Mouse (Mus musculus): Measurements from ENCODE around the gene Eif2b3. TPM values are rescaled to one million over a fixed set of nuclear protein-coding genes. Genes with fewer than 3 reads are reported as not detected.

Eif2b3 gene
- total RNA-seq, 2 experiments from 2014 or later, result 27.0 to 30.2 TPM

DNA sequence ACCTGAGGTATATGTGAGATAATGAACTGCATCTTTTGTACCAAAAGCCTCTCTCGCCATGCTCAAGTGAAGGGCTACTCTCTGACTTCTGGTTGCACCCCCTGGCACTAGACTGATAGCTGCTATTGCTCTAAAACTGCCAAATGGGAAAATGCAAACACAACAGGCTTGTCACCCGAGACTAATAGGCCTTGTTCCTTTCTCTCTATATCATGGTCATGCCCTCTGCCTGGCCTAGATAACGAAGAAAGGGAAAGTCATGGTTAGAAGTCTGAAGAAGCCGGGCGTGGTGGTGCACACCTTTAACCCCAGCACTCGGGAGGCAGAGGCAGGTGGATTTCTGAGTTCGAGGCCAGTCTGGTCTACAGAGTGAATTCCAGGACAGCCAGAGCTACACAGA lies 71.4 kb downstream of the Eif2b3 start:
- no peak for DNase-seq

DNA sequence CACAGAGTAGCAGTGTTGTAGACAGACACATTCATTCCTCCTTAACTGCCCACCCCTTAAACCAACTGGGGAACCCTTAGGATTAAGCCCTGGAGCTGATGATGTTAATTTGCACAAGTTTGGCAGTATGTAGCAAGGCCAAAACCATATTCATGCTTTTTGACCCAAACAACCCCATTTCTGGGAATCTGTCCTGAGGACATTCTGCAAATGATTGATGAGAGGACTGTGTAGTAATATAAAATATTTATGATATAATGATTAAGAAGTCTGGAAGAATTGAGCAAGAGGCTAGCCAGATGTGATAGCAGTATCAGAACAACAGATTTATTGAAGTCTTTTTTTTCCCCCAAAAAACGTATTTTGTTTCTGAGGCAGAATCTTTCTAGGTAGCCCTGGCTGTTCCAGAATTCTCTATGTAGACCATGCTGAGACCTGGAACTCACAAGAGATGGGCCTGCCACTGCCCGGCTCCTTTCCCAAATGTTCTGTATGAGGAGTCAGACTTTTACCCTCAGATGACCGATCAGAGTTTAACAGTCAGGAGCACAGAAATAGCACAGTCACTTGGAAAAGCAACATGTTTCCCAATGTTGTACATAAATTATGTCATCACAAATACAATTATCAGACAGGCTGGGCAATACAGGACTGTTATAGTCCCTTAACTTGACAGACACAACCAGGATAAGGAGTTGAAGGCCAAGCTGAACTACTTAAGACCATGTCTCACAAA lies 75.6 kb downstream of the Eif2b3 start:
- no peak for DNase-seq
- intact Hi-C loops (cut with DNase I), result no loop called here

More for the DNA sequence above, 71.4 kb downstream of the Eif2b3 start:
- intact Hi-C loops (cut with DNase I), result no loop called here

DNA sequence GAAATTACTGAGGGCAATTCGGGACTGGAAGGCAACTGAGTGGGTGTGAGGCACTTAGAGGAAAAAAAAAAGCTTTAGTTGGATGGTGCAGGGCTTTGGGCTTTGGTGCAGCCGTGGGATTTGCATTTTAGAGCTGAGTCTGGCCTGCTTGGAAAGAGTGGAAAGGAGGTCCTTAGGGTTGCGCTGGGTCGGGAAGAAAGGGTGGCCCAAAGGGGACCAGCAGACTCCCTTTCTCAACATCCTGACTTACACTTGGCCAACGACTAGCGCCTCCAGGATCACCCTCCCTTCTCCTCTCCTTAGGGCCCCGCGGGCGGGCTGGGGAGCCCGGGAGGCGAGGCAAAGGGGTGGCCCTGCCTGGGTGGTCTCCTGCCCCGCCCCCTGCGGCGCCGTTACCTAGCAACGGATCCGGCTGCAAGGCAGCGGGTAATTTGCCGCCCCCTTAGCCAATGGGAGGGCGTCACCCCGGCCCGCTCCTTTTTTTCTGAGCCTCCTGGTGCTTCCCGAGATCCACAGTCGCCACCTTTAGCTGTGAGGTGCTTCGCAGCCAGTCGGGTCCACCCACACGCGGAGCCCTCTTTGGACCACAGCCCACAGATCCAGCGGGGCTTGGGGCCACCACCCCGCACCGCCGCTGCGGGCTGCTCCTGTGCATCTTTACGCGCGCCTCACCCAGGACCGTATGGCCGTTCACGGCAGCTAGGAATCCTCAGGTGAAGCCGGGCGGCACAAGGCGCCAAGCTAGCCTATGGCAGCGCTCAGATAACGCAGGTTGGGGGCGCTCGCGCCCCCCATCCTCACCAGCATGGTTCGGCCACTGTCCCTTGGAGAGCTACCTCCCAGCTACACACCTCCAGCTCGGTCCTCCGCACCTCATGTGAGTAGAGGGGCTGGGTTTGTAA lies 76.6 kb downstream of the Eif2b3 start, which contains the start of gene Ptch2:
Gene Ptch2, plus strand, starts transcription at position 525 of the 902 bp plus-strand sequence.
- peak; percentile 91 for DNase-seq
- intact Hi-C loops (cut with DNase I), result no loop called here

DNA sequence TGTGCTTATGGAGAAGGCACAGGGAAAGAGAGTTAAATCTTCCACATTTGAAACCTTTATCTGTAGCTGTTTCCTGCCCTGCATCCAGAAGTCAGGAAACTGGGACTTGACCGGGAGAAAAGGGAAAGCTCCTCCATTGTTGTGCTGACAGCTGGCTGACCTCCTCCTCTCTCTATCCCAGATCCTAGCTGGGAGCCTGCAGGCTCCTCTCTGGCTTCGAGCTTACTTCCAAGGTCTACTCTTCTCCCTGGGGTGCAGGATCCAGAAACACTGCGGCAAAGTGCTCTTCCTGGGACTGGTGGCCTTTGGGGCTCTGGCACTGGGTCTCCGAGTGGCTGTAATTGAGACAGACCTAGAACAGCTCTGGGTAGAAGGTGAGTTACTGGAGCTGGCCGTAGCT lies 77.5 kb downstream of the Eif2b3 start:
- intact Hi-C loops (cut with DNase I), result no loop called here
- DNase-seq, result no peak

DNA sequence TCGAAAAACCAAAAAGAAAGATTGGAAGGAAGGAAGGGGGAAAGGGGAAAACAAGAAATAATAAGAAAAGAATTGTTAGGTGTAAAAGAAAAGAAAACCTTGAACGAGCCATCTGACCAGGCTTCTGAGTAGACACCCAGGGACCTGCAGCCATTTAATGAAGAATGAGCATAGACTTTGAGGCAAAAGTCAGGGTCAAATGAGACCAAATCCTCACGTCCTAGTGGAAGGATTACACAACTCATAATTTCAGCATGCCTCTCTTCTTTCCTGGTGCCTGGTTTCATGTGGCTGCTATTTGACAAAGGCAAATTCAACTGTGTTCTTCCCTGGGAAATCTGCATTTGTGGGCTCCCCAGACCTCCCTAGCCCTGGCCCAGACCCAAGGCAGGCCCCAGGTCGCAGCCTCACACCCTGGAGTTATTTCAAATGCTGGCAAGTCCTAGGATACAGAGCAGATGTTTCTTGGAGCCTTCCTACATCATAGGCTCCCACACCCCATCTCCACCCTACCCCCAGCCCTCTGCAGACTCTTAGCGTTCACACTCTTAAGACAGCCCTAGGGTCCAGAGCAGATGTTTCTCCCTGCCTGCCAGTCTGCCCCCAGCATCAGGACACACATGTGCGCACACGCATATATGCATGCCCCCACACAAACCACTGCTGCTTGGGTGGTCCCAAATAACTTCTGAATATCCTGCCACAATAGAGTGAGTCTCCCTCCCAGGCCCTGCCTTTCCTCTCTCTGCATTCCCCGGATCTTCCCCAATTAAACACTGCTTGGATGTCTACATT lies 79.0 kb downstream of the Eif2b3 start:
- intact Hi-C loops (cut with DNase I), result no loop called here
- DNase-seq, result no peak

DNA sequence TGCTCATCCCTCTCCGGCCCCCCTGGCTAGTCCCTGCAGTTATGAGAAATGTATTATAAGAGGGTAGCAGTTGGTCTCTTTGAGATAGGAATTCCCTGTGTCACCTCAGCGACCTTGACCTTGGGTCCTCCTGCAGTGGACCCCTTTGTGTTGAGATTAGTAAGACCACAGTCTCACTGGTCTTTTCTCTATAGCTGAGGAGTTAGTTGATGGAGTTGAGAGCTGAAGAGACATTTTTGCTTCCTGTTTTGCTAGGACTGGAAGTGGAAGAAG lies 79.5 kb downstream of the Eif2b3 start:
- no peak for DNase-seq
- intact Hi-C loops (cut with DNase I), result no loop called here

DNA sequence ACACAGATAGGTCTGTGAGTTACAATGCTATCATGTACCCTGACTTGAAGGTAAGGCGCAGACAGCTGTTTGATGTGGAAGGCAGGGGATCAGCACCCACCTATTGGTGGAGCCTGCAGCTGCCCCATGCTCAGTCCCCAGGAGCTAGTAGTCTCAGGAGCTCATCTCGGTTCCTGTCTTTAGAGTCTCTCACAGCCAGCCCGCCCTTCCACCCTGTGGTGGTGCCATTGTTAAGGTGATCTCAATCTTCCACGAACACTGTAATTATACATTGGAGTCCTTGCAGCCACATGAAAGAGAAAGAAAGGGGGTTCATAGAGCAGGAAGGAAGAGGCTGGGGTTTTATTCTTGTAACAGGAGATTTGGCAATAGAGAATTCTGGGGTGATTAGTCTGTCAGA lies 80.8 kb downstream of the Eif2b3 start:
- intact Hi-C loops (cut with DNase I), result no loop called here

DNA sequence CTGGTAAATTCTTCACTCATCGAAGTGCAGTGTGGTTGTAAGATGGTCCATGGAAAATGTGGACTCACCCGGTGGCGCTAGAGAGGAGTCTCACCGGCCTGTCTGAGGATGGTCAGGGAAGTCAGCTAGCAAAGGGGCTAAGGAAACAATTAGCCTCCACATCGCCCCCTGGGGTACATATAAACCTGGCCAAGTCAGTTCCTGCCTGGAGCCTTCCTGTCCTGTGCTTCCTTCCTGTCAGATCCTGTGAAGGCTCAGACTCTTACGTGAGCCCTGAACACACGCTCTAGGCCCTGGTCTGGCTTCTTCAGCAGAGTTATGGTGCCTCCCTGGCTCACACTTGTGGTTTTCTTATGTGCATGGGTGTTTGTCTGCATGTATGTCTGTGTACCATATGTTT lies 82.0 kb downstream of the Eif2b3 start:
- peak; percentile 67 for DNase-seq
- intact Hi-C loops (cut with DNase I), result no loop called here

More for the DNA sequence above, 80.8 kb downstream of the Eif2b3 start:
- DNase-seq, result no peak

DNA sequence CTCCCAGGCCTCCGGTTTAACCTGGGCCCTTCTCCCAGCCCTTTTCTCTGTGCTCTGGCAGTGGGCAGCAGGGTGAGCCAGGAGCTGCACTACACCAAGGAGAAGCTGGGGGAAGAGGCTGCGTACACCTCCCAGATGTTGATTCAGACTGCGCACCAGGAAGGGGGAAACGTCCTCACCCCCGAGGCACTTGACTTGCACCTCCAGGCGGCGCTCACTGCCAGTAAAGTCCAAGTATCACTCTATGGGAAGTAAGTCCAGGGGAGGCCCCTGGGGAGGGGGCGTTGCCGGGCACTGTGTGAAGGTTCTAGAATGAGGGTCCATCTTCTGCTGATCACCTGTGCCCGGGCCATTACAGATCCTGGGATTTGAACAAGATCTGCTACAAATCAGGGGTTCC lies 85.5 kb downstream of the Eif2b3 start:
- intact Hi-C loops (cut with DNase I), result no loop called here
- DNase-seq, result no peak

DNA sequence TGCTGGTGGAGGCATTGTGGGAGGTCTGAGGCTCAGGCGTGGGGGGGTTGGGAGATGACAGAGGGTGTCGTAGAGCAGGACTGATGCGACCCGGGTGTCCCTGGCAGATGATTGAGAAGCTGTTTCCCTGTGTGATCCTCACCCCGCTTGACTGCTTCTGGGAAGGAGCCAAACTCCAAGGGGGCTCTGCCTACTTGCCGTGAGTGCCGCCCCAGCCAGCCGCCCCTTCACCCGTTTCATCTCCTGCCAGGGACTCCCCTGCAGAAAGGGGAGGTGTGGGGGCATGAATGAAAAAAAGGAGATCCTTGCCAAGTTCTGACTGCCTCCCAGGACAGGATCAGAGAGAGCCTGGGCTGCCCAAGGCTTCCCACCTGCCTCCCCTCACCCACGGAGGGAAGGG lies 85.9 kb downstream of the Eif2b3 start:
- peak; percentile 49 for DNase-seq
- intact Hi-C loops (cut with DNase I), result no loop called here

DNA sequence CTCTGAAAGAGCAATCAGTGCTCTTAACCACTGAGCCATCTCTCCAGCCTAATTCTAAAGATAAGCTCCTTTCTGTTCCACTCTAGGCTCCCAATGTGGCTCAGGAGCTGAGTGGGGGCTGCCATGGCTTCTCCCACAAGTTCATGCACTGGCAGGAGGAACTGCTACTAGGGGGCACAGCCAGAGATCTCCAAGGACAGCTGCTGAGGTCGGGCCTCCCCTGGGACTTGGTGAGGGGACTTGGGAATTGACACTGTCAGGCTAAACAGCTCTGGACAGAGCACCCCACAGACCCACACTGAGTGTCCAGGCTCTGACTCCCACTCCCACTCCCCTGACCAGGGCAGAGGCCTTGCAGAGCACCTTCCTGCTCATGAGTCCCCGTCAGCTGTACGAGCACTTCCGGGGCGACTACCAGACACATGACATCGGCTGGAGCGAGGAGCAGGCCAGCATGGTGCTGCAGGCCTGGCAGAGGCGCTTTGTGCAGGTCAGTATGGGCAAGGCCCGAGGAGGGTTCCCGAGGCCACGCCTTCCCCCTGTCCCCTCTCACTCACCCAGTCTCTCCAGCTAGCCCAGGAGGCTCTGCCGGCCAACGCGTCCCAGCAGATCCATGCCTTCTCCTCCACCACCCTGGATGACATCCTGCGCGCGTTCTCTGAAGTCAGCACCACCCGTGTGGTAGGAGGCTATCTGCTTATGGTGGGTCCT lies 88.8 kb downstream of the Eif2b3 start:
- intact Hi-C loops (cut with DNase I), result no loop called here
- DNase-seq, result no peak

DNA sequence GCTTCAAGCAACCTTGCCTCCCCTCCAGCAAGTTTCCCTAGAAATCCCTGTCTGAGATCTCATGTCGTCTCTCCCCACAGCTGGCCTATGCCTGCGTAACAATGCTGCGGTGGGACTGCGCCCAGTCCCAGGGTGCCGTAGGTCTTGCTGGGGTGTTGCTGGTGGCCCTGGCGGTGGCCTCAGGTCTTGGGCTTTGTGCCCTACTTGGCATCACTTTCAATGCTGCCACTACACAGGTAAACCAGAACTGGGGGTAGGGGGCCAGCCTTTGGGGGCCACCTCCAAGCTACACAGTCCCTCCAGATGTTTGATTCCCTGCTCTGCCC lies 89.3 kb downstream of the Eif2b3 start:
- DNase-seq, result no peak
- intact Hi-C loops (cut with DNase I), result no loop called here

DNA sequence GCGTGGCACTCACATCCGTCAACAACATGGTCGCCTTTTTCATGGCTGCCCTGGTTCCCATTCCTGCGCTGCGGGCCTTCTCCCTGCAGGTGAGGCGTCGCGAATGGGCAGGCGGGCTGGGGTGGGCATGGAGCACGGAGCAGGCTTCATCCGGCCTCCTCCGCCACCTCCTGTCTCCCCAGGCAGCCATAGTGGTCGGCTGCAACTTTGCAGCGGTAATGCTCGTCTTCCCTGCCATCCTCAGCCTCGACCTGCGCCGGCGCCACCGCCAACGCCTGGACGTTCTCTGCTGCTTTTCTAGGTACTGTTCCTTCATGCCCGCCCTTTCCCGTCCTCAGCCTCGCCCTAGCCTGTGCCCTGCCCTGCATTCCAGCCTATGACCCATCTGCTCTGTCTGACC lies 90.1 kb downstream of the Eif2b3 start:
- intact Hi-C loops (cut with DNase I), result no loop called here
- no peak for DNase-seq

DNA sequence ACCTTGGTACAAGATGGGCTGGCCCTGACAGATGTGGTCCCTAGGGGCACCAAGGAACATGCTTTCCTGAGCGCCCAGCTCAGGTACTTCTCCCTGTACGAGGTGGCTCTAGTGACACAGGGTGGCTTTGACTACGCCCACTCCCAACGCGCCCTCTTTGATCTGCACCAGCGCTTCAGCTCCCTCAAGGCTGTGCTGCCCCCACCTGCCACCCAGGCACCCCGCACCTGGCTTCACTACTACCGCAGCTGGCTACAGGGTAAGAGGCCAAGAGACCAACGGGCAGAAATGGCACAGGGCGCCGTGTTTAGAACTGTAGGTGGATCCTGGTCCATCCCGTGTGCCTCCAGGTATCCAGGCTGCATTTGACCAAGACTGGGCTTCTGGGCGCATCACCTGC lies 91.0 kb downstream of the Eif2b3 start:
- no peak for DNase-seq

DNA sequence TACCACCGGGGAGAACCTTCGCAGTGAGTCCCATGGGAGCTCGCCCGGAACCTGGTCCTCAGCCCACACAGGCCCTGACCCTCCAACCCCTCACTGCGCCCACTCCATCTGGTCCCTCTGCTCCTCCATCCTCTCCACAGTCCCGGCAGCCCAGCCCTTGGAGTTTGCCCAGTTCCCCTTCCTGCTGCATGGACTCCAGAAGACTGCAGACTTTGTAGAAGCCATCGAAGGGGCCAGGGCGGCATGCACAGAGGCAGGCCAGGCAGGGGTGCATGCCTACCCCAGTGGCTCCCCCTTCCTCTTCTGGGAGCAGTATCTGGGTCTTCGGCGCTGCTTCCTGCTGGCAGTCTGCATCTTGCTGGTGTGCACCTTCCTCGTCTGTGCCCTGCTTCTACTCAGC lies 91.8 kb downstream of the Eif2b3 start:
- no peak for DNase-seq
- intact Hi-C loops (cut with DNase I), result no loop called here

More for the DNA sequence above, 91.0 kb downstream of the Eif2b3 start:
- intact Hi-C loops (cut with DNase I), result no loop called here

DNA sequence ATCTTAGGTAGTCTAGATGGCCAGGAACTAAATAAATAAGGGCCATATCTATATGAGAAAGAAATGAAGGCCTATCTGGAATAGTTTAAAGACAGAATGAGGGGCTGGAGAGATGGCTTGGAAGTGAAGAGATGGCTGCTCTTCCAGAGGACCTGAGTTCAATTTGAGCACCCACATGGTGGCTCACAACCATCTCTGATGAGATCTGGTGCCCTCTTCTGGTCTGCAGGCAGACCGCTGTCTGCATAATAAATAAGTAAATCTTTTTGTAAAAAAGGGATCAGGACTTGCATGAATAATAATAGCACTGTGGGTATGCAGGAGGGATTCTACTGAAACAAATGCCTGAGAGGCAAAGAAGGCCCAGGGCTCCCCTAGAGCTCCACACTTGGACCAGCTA lies 94.0 kb downstream of the Eif2b3 start:
- intact Hi-C loops (cut with DNase I), result no loop called here

DNA sequence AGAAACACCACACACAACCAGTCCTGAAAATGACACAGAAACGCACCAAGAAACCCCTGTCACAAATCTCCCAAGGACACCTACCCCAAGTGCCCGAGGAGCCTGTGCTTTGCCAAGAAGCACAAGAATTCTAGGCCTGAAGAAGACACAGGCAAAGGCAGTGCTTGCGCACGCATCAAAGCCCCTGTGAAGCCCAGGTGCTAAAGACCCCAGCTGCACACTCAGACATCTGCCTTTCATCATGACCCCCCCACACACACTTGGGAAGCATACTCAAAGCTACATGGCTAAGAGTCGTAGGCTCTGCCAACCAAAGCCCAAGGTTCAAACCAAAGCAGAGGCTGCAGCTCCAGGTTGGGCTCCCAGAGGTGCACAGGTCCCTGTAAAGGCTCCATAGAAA lies 96.4 kb downstream of the Eif2b3 start:
- intact Hi-C loops (cut with DNase I), result no loop called here
- DNase-seq, result no peak

More for the DNA sequence above, 94.0 kb downstream of the Eif2b3 start:
- no peak for DNase-seq

DNA sequence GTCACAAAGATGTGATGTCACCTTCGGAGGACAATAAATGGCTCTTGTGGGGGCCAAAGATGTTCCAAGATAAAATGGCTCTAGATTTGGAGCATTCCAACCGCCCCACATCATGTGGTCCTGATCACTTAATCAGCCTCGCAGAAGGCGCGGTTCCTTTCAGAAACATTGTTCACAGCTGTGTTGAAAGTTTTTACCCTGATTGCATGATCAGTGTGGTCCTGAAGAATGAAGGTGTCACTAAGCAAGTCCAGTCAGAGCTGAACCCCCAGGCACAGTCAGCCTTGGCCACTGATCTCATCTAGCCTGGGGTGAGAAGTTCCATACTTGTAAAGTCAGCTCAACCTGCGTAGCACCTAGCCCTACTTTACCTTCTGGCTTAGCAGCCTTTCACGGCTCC lies 98.7 kb downstream of the Eif2b3 start:
- no peak for DNase-seq
- intact Hi-C loops (cut with DNase I), result no loop called here

DNA sequence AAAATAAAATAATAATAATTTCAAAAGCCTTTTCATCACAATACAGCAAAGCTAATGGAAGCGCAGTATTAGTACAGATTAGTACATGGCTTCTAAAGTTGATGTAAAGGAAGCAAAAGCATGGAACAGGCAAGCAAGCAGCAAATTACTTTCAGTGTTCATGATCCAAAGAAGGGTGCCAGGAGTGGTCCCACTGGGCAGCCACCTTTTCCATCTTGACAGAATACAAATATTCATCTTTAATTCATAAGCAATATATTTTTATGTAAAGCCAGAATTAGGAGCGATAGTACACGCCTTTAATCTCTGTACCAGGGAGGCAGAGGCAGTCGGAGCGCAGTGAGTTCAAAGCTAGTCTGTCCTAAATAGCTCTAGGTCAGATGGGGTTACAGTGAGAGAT lies 100.4 kb downstream of the Eif2b3 start:
- intact Hi-C loops (cut with DNase I), result no loop called here
- DNase-seq, result no peak

DNA sequence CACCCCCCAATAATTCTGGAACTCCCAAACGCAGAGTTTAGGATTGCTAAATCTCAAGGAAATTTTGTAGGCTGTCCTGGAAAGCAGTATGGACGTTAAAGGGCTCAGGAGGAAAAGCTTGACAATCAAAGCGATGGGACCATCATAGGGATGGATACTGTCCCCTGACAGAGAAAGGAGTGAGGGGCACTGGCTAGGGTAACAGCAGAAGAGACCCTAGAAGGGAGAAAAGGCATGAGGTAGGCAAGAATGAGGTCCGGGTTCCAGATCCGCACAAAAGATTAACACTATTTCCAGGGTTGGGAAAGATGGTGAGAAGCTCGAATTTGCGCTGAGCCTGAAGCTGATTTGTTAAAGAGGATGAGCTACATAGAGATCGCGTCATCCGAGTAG lies 100.8 kb downstream of the Eif2b3 start:
- intact Hi-C loops (cut with DNase I), result no loop called here
- no peak for DNase-seq

Data from left cerebral cortex, postnatal 4 days (tissue).